Mouse (Mus musculus): ENCODE measurements around the gene Vav3. TPM values are rescaled to one million over a fixed set of nuclear protein-coding genes. Genes with fewer than 3 reads are reported as not detected.

Gene Vav3
- polyA plus RNA-seq, 1 experiment from 2014 or later, result 25.6 TPM

- Histone ChIP-seq H3K4me1 (replicated peaks; ENCODE audit: control insufficient read depth, insufficient read depth, low read length) (no peaks in the 10 kb centered on the region), H3K27ac (ENCODE audit: low read depth, low read length) (no peak overlapping the region), H3K4me2 (replicated peaks; ENCODE audit: low read depth, low read length) (no peak overlapping the region), H3K9ac (ENCODE audit: low read depth, low read length) (no peak overlapping the region), H3K9me3 (ENCODE audit: control insufficient read depth, low read length) (no peaks in the 10 kb centered on the region), H3K27me3 (ENCODE audit: control insufficient read depth, insufficient read depth, low read length) (no peaks in the 10 kb centered on the region), H3K36me3 (ENCODE audit: control insufficient read depth, insufficient read depth, low read length) (no peaks in the 10 kb centered on the region), H3K4me3 (ENCODE audit: low read depth, low read length) (no peak overlapping the region)
- DNase-seq (ENCODE audit: low spot score) (no peak), ATAC-seq (ENCODE audit: low FRiP score) (no peak)
- WGBS, result 97% methylated on average over 2 of the region's 2 CpGs
Measured at GRCm38 (mm10) chr3:109707786-109708460, 367.5 kb downstream of the Vav3 start.

GRCm38 (mm10) chr3:109711751-109712150 lies 371.3 kb downstream of the Vav3 start:
- H3K4me2 ChIP-seq (replicated peaks; ENCODE audit: low read depth, low read length), result no peak overlapping the region
- H3K36me3 ChIP-seq (ENCODE audit: control insufficient read depth, insufficient read depth, low read length), result no peaks in the 10 kb centered on the region
- no peak overlapping the region for H3K4me3 ChIP-seq (ENCODE audit: low read depth, low read length)
- H3K27me3 ChIP-seq (ENCODE audit: control insufficient read depth, insufficient read depth, low read length), result no peaks in the 10 kb centered on the region
- ATAC-seq (ENCODE audit: low FRiP score) (no peak), DNase-seq (ENCODE audit: low spot score) (no peak)
- no peak overlapping the region for H3K9ac ChIP-seq (ENCODE audit: low read depth, low read length)
- no peak overlapping the region for H3K27ac ChIP-seq (ENCODE audit: low read depth, low read length)
- no peaks in the 10 kb centered on the region for H3K4me1 ChIP-seq (replicated peaks; ENCODE audit: control insufficient read depth, insufficient read depth, low read length)
- WGBS, result 87% methylated on average over 7 of the region's 7 CpGs
- no peaks in the 10 kb centered on the region for H3K9me3 ChIP-seq (ENCODE audit: control insufficient read depth, low read length)

DNA sequence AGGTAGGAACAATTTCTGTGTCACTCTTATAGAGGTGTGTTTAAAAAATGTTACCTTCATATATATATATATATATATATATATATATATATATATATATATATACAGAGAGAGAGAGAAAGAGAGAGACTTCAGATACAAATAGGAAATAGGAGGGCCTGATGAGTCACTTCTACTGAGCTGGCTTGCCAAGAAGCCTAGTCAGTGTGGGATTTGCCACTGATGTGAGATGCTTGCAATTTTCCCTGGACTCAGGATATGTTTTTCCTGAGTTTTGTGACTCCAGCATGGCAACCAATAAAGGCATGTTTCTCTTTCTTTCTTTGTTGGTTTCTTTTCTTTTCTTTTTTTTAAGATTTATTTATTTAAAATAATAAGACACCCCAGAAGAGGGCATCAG lies 374.0 kb downstream of the Vav3 start:
- Histone ChIP-seq H3K27me3 (ENCODE audit: control insufficient read depth, insufficient read depth, low read length) (no peaks in the 10 kb centered on the region), H3K27ac (ENCODE audit: low read depth, low read length) (no peak overlapping the region), H3K36me3 (ENCODE audit: control insufficient read depth, insufficient read depth, low read length) (no peaks in the 10 kb centered on the region), H3K4me1 (replicated peaks; ENCODE audit: control insufficient read depth, insufficient read depth, low read length) (no peaks in the 10 kb centered on the region), H3K9me3 (ENCODE audit: control insufficient read depth, low read length) (no peaks in the 10 kb centered on the region), H3K9ac (ENCODE audit: low read depth, low read length) (no peak overlapping the region), H3K4me2 (replicated peaks; ENCODE audit: low read depth, low read length) (no peak overlapping the region), H3K4me3 (ENCODE audit: low read depth, low read length) (no peak overlapping the region)
- no peak for DNase-seq (ENCODE audit: low spot score)
- no peak for ATAC-seq (ENCODE audit: low FRiP score)

DNA sequence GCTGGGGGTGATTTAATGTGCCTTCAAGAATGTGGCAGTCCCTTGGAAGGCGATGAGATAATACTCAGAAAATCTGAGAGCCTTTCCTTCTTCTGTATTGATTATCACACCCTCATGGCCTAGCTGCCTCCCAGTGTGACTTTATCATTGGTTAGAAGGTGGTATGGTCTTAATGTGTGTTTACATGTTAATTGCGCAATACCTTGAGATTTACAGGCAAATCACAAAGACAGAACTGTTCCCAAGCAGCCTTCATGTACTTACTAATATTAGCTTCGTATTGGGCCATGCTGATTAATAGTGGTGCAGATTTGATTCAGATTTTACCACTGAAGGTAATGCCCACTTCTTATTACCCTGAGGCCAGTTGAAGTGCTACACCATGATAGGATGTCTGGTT lies 381.3 kb downstream of the Vav3 start:
- no peak overlapping the region for H3K4me2 ChIP-seq (replicated peaks; ENCODE audit: low read depth, low read length)
- H3K9me3 ChIP-seq (ENCODE audit: control insufficient read depth, low read length), result no peaks in the 10 kb centered on the region
- H3K36me3 ChIP-seq (ENCODE audit: control insufficient read depth, insufficient read depth, low read length), result no peaks in the 10 kb centered on the region
- H3K9ac ChIP-seq (ENCODE audit: low read depth, low read length), result no peak overlapping the region
- H3K27ac ChIP-seq (ENCODE audit: low read depth, low read length), result no peak overlapping the region
- WGBS, result 93% methylated on average over 3 of the region's 3 CpGs
- no peaks in the 10 kb centered on the region for H3K4me1 ChIP-seq (replicated peaks; ENCODE audit: control insufficient read depth, insufficient read depth, low read length)
- ATAC-seq (ENCODE audit: low FRiP score) (no peak), DNase-seq (ENCODE audit: low spot score) (no peak)
- H3K27me3 ChIP-seq (ENCODE audit: control insufficient read depth, insufficient read depth, low read length), result no peaks in the 10 kb centered on the region
- no peak overlapping the region for H3K4me3 ChIP-seq (ENCODE audit: low read depth, low read length)

GRCm38 (mm10) chr3:109726776-109727175 lies 386.3 kb downstream of the Vav3 start:
- Histone ChIP-seq H3K27me3 (ENCODE audit: control insufficient read depth, insufficient read depth, low read length) (no peaks in the 10 kb centered on the region), H3K9me3 (ENCODE audit: control insufficient read depth, low read length) (no peaks in the 10 kb centered on the region), H3K4me3 (ENCODE audit: low read depth, low read length) (no peak overlapping the region), H3K36me3 (ENCODE audit: control insufficient read depth, insufficient read depth, low read length) (no peaks in the 10 kb centered on the region), H3K4me1 (replicated peaks; ENCODE audit: control insufficient read depth, insufficient read depth, low read length) (no peaks in the 10 kb centered on the region), H3K4me2 (replicated peaks; ENCODE audit: low read depth, low read length) (no peak overlapping the region), H3K27ac (ENCODE audit: low read depth, low read length) (no peak overlapping the region), H3K9ac (ENCODE audit: low read depth, low read length) (no peak overlapping the region)
- DNase-seq (ENCODE audit: low spot score), result no peak
- 80% methylated on average over 1 of the region's 1 CpGs for WGBS
- ATAC-seq (ENCODE audit: low FRiP score), result no peak

DNA sequence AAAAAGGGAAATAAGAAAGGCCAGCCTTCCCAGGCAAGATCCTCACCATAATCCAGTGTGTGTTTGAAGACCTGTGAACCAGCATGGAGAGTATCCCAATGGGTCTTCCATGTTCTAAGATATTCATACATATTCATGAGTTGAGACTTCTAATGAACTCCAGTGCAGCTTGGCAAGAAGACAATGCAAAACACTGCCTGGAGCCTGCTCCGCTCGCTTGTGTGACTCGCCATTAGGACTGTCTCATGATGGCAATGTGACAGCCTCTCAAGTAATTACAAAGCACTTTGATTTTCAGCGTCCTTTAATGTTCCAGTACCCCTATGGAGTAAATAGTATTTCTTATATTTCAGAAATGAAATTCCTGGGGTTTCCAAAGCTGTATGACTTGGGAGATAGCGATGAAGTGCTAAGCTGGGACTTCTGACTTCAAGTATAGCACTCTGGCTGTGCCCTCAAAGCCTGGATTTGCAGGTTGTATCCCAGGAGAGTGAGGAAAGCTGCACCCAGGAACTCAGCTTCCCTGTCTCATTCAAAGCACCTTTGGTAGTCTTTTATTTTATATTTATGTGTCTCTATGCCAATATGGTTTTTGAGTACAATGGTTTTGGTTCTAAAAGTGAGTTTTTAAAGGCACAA lies 391.3 kb downstream of the Vav3 start:
- 50% methylated on average over 5 of the region's 5 CpGs for WGBS
- no peaks in the 10 kb centered on the region for H3K9me3 ChIP-seq (ENCODE audit: control insufficient read depth, low read length)
- DNase-seq (ENCODE audit: low spot score) (peak; percentile 8), ATAC-seq (ENCODE audit: low FRiP score) (peak; percentile 72; the same call in 1 of the 2 replicates)
- H3K4me1 ChIP-seq (replicated peaks; ENCODE audit: control insufficient read depth, insufficient read depth, low read length), result no peaks in the 10 kb centered on the region
- H3K9ac ChIP-seq (ENCODE audit: low read depth, low read length), result no peak overlapping the region
- H3K27me3 ChIP-seq (ENCODE audit: control insufficient read depth, insufficient read depth, low read length), result no peaks in the 10 kb centered on the region
- H3K4me2 ChIP-seq (replicated peaks; ENCODE audit: low read depth, low read length), result no peak overlapping the region
- no peaks in the 10 kb centered on the region for H3K36me3 ChIP-seq (ENCODE audit: control insufficient read depth, insufficient read depth, low read length)
- no peak overlapping the region; the same call in 1 of the 2 replicates for H3K27ac ChIP-seq (ENCODE audit: low read depth, low read length)
- H3K4me3 ChIP-seq (ENCODE audit: low read depth, low read length), result no peak overlapping the region

GRCm38 (mm10) chr3:109732327-109733182 lies 392.1 kb downstream of the Vav3 start:
- H3K27ac ChIP-seq (ENCODE audit: low read depth, low read length), result no peak overlapping the region; the same call in 1 of the 2 replicates
- H3K27me3 ChIP-seq (ENCODE audit: control insufficient read depth, insufficient read depth, low read length), result no peaks in the 10 kb centered on the region
- H3K4me2 ChIP-seq (replicated peaks; ENCODE audit: low read depth, low read length), result no peak overlapping the region
- H3K4me3 ChIP-seq (ENCODE audit: low read depth, low read length), result no peak overlapping the region
- H3K36me3 ChIP-seq (ENCODE audit: control insufficient read depth, insufficient read depth, low read length), result no peaks in the 10 kb centered on the region
- ATAC-seq (ENCODE audit: low FRiP score) (peak; percentile 83), DNase-seq (ENCODE audit: low spot score) (peak; percentile 38)
- no peak overlapping the region for H3K9ac ChIP-seq (ENCODE audit: low read depth, low read length)
- no peaks in the 10 kb centered on the region for H3K4me1 ChIP-seq (replicated peaks; ENCODE audit: control insufficient read depth, insufficient read depth, low read length)
- 61% methylated on average over 10 of the region's 10 CpGs for WGBS
- H3K9me3 ChIP-seq (ENCODE audit: control insufficient read depth, low read length), result no peaks in the 10 kb centered on the region

Measured in hindbrain, embryonic 11.5 days (tissue).